Mouse (Mus musculus): ENCODE results near the gene Tm9sf4. TPM values are rescaled to one million over a fixed set of nuclear protein-coding genes. Genes with fewer than 3 reads are reported as not detected.

Tm9sf4 gene
- total RNA-seq, 2 experiments from 2014 or later = 88.3 to 96.8 TPM

Other genes with a start within 250 kb of the Tm9sf4 start
- gene Mylk2, start 250.0 kb upstream of the Tm9sf4 start, total RNA-seq (2021) = 1 to 10 TPM; 3.1 to 6.3 TPM
- gene Foxs1, start 228.1 kb upstream of the Tm9sf4 start, total RNA-seq (2021) = 1 to 10 TPM; 5.4 to 5.7 TPM
- 1 to 10 TPM; 3.1 to 4.3 TPM for gene Dusp15, start 209.6 kb upstream of the Tm9sf4 start, total RNA-seq (2021)
- gene Ttll9, start 198.8 kb upstream of the Tm9sf4 start, total RNA-seq (2021) = under 1 TPM; 0.27 to 0.79 TPM
- gene Pdrg1, start 145.9 kb upstream of the Tm9sf4 start, total RNA-seq (2021) = 10 to 100 TPM; 88.4 to 94.3 TPM
- 1 to 10 TPM; 1.3 to 1.5 TPM for gene Xkr7, start 129.5 kb upstream of the Tm9sf4 start, total RNA-seq (2021)
- 10 to 100 TPM; 15.8 to 23.7 TPM for gene Ccm2l, start 95.3 kb upstream of the Tm9sf4 start, total RNA-seq (2021)
- gene Hck, start 52.8 kb upstream of the Tm9sf4 start, total RNA-seq (2021) = 1 to 10 TPM; 2.4 to 3.2 TPM
- 1 to 10 TPM; 4.2 to 5.5 TPM for gene Tspyl3, start 64.1 kb downstream of the Tm9sf4 start, total RNA-seq (2021)
- gene Plagl2, start 80.1 kb downstream of the Tm9sf4 start, total RNA-seq (2021) = 10 to 100 TPM in 1 of 2 experiments, 1 to 10 TPM in 1; 8.5 to 11.8 TPM
- 10 to 100 TPM; 24.2 to 38.0 TPM for gene Pofut1, start 80.2 kb downstream of the Tm9sf4 start, total RNA-seq (2021)
- 10 to 100 TPM; 18.6 to 20.2 TPM for gene Kif3b, start 130.1 kb downstream of the Tm9sf4 start, total RNA-seq (2021)
- gene Asxl1, start 184.5 kb downstream of the Tm9sf4 start, total RNA-seq (2021) = 10 to 100 TPM; 23.5 to 30.9 TPM

Measured in adrenal gland, postnatal 10 days (tissue).